Mouse (Mus musculus): Measurements from ENCODE around the gene Baz2b. TPM values are rescaled to one million over a fixed set of nuclear protein-coding genes. Genes with fewer than 3 reads are reported as not detected.

Baz2b gene
- polyA plus RNA-seq, 1 experiment from 2014 or later: 34.0 TPM

GRCm38 (mm10) chr2:60029020-60029419 is 180.6 kb downstream of the Baz2b start:
- DNase-seq (ENCODE audit: low spot score): no peak
- Histone ChIP-seq H3K27ac (replicated peaks) (no peak overlapping the region), H3K4me2 (replicated peaks; ENCODE audit: low read depth) (no peak overlapping the region), H3K9me3 (ENCODE audit: control insufficient read depth, low read length) (no peaks in the 10 kb centered on the region), H3K36me3 (ENCODE audit: control insufficient read depth, insufficient read depth, low read length) (no peaks in the 10 kb centered on the region), H3K4me3 (ENCODE audit: low read depth, low read length) (no peak overlapping the region), H3K4me1 (replicated peaks; ENCODE audit: control insufficient read depth, insufficient read depth) (no peaks in the 10 kb centered on the region), H3K27me3 (ENCODE audit: control insufficient read depth, insufficient read depth, low read length) (no peaks in the 10 kb centered on the region), H3K9ac (ENCODE audit: low read length) (no peak overlapping the region)
- WGBS: 81% methylated on average over 5 of the region's 5 CpGs
- TF ChIP-seq CTCF (IDR thresholded peaks at IDR 0.05; ENCODE audit: low read depth) (no peak), EP300 (optimal IDR thresholded peaks at IDR 0.05) (no peak)
- ATAC-seq (ENCODE audit: low FRiP score, low TSS enrichment): no peak

GRCm38 (mm10) chr2:60027166-60027565 is 182.5 kb downstream of the Baz2b start:
- H3K27ac ChIP-seq (replicated peaks): no peak overlapping the region
- H3K9me3 ChIP-seq (ENCODE audit: control insufficient read depth, low read length): no peaks in the 10 kb centered on the region
- no peak for DNase-seq (ENCODE audit: low spot score)
- H3K4me2 ChIP-seq (replicated peaks; ENCODE audit: low read depth): no peak overlapping the region
- TF ChIP-seq EP300 (optimal IDR thresholded peaks at IDR 0.05) (no peak), CTCF (IDR thresholded peaks at IDR 0.05; ENCODE audit: low read depth) (no peak)
- no peaks in the 10 kb centered on the region for H3K36me3 ChIP-seq (ENCODE audit: control insufficient read depth, insufficient read depth, low read length)
- no peak overlapping the region for H3K9ac ChIP-seq (ENCODE audit: low read length)
- H3K4me3 ChIP-seq (ENCODE audit: low read depth, low read length): no peak overlapping the region
- H3K27me3 ChIP-seq (ENCODE audit: control insufficient read depth, insufficient read depth, low read length): no peaks in the 10 kb centered on the region
- no peak for ATAC-seq (ENCODE audit: low FRiP score, low TSS enrichment)
- H3K4me1 ChIP-seq (replicated peaks; ENCODE audit: control insufficient read depth, insufficient read depth): no peaks in the 10 kb centered on the region
- 87% methylated on average over 5 of the region's 5 CpGs for WGBS

GRCm38 (mm10) chr2:60026554-60026953 is 183.1 kb downstream of the Baz2b start:
- DNase-seq (ENCODE audit: low spot score) (no peak), ATAC-seq (ENCODE audit: low FRiP score, low TSS enrichment) (no peak)
- TF ChIP-seq EP300 (optimal IDR thresholded peaks at IDR 0.05) (no peak), CTCF (IDR thresholded peaks at IDR 0.05; ENCODE audit: low read depth) (no peak)

DNA sequence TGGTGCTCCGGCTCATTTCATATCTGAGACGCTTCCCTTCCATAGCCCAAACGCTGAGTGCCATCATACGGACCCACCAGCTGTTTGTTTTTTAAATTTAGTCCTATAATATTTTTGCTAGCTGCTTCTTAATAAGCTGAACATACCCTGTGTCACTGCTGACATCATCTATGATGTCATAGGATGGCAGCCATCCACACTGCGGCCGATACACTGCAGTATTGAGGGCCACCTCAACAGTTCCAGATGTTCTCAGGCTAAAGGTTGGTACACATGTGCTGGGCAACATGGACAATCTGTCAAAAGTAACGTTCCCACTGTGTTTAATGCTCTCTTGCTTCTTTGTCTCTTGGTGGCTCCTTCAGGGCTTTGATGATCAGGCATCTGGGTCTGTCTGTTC is 185.9 kb downstream of the Baz2b start:
- no peaks in the 10 kb centered on the region for H3K27me3 ChIP-seq (ENCODE audit: control insufficient read depth, insufficient read depth, low read length)
- H3K4me2 ChIP-seq (replicated peaks; ENCODE audit: low read depth): no peak overlapping the region
- H3K9me3 ChIP-seq (ENCODE audit: control insufficient read depth, low read length): no peaks in the 10 kb centered on the region
- ATAC-seq (ENCODE audit: low FRiP score, low TSS enrichment): no peak
- no peaks in the 10 kb centered on the region for H3K4me1 ChIP-seq (replicated peaks; ENCODE audit: control insufficient read depth, insufficient read depth)
- no peak overlapping the region for H3K4me3 ChIP-seq (ENCODE audit: low read depth, low read length)
- 92% methylated on average over 7 of the region's 7 CpGs for WGBS
- no peak for DNase-seq (ENCODE audit: low spot score)
- H3K27ac ChIP-seq (replicated peaks): no peak overlapping the region
- TF ChIP-seq EP300 (optimal IDR thresholded peaks at IDR 0.05) (no peak), CTCF (IDR thresholded peaks at IDR 0.05; ENCODE audit: low read depth) (no peak)
- no peaks in the 10 kb centered on the region for H3K36me3 ChIP-seq (ENCODE audit: control insufficient read depth, insufficient read depth, low read length)
- H3K9ac ChIP-seq (ENCODE audit: low read length): no peak overlapping the region

More at GRCm38 (mm10) chr2:60026554-60026953, 183.1 kb downstream of the Baz2b start:
- Histone ChIP-seq H3K36me3 (ENCODE audit: control insufficient read depth, insufficient read depth, low read length) (no peaks in the 10 kb centered on the region), H3K27ac (replicated peaks) (no peak overlapping the region), H3K9me3 (ENCODE audit: control insufficient read depth, low read length) (no peaks in the 10 kb centered on the region), H3K4me2 (replicated peaks; ENCODE audit: low read depth) (no peak overlapping the region), H3K4me1 (replicated peaks; ENCODE audit: control insufficient read depth, insufficient read depth) (no peaks in the 10 kb centered on the region), H3K9ac (ENCODE audit: low read length) (no peak overlapping the region), H3K27me3 (ENCODE audit: control insufficient read depth, insufficient read depth, low read length) (no peaks in the 10 kb centered on the region), H3K4me3 (ENCODE audit: low read depth, low read length) (no peak overlapping the region)
- WGBS: 74% methylated on average over 6 of the region's 6 CpGs

- H3K27me3 ChIP-seq (ENCODE audit: control insufficient read depth, insufficient read depth, low read length): no peaks in the 10 kb centered on the region
- ATAC-seq (ENCODE audit: low FRiP score, low TSS enrichment) (no peak), DNase-seq (ENCODE audit: low spot score) (no peak)
- no peaks in the 10 kb centered on the region for H3K36me3 ChIP-seq (ENCODE audit: control insufficient read depth, insufficient read depth, low read length)
- no peak overlapping the region for H3K4me3 ChIP-seq (ENCODE audit: low read depth, low read length)
- no peak overlapping the region for H3K27ac ChIP-seq (replicated peaks)
- H3K9ac ChIP-seq (ENCODE audit: low read length): no peak overlapping the region
- 60% methylated on average over 5 of the region's 5 CpGs for WGBS
- no peak overlapping the region for H3K4me2 ChIP-seq (replicated peaks; ENCODE audit: low read depth)
- no peaks in the 10 kb centered on the region for H3K4me1 ChIP-seq (replicated peaks; ENCODE audit: control insufficient read depth, insufficient read depth)
- TF ChIP-seq CTCF (IDR thresholded peaks at IDR 0.05; ENCODE audit: low read depth) (no peak), EP300 (optimal IDR thresholded peaks at IDR 0.05) (no peak)
- no peaks in the 10 kb centered on the region for H3K9me3 ChIP-seq (ENCODE audit: control insufficient read depth, low read length)
Observed at GRCm38 (mm10) chr2:60021556-60021955, 188.1 kb downstream of the Baz2b start.

DNA sequence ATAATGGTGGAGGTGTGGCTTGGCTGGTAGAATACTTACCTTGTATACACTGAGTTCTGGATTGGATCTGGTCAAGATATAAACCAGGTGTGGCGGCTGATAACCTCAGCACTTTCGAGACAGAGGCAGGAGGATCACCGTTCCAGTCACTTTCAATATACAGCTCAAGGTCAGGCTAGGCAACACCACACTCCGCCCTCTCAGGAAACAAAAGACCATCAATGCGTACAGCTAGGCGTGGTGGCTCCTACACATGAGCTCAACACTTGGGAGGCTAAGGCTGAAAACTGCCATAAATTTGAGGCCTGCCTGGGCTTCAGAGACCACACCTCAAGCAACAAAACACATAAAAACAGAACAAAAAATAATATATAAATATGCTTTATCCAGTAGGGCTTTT is 188.5 kb downstream of the Baz2b start:
- DNase-seq (ENCODE audit: low spot score) (no peak), ATAC-seq (ENCODE audit: low FRiP score, low TSS enrichment) (no peak)
- no peak overlapping the region for H3K4me2 ChIP-seq (replicated peaks; ENCODE audit: low read depth)
- H3K4me1 ChIP-seq (replicated peaks; ENCODE audit: control insufficient read depth, insufficient read depth): no peaks in the 10 kb centered on the region
- H3K4me3 ChIP-seq (ENCODE audit: low read depth, low read length): no peak overlapping the region
- H3K36me3 ChIP-seq (ENCODE audit: control insufficient read depth, insufficient read depth, low read length): no peaks in the 10 kb centered on the region
- 72% methylated on average over 6 of the region's 6 CpGs for WGBS
- H3K9ac ChIP-seq (ENCODE audit: low read length): no peak overlapping the region
- no peak overlapping the region for H3K27ac ChIP-seq (replicated peaks)
- TF ChIP-seq EP300 (optimal IDR thresholded peaks at IDR 0.05) (no peak), CTCF (IDR thresholded peaks at IDR 0.05; ENCODE audit: low read depth) (no peak)
- H3K9me3 ChIP-seq (ENCODE audit: control insufficient read depth, low read length): no peaks in the 10 kb centered on the region
- H3K27me3 ChIP-seq (ENCODE audit: control insufficient read depth, insufficient read depth, low read length): no peaks in the 10 kb centered on the region
